Mouse (Mus musculus): ENCODE data around the gene Gpd2.

The Gpd2 gene

DNA sequence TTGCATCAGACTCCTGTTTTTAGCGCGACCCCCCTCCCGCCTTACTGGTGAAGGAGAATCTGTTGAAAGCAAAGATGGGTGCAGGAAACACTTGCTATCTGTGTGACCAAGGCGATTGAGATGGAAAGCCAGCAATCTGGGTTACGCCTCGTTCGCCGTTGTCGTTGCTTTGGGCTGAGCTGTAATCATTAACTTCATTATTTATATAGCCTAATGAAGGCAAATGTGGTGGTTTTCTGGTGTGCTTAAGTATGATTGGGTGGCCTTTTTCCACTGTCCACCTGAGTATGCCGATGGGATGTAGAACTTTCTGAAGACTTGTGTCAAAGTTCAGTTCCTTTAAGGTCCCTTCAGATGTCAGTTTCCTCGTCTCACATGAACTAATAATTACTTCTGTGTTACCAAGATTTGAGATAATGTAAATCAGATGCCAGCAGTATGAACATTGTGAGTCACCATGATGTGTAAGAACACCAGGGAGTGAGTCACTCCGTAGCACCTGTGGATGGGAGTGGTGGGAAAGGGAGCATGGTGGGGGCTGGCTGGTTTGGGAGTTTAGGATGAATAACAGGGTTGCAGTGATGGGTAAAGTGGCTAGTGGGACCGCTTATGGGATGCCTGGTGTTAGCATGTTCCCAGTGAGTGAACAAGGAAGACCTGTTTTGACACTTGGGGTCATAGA, 14.3 kb downstream of the Gpd2 start:
- no peak for DNase-seq

DNA sequence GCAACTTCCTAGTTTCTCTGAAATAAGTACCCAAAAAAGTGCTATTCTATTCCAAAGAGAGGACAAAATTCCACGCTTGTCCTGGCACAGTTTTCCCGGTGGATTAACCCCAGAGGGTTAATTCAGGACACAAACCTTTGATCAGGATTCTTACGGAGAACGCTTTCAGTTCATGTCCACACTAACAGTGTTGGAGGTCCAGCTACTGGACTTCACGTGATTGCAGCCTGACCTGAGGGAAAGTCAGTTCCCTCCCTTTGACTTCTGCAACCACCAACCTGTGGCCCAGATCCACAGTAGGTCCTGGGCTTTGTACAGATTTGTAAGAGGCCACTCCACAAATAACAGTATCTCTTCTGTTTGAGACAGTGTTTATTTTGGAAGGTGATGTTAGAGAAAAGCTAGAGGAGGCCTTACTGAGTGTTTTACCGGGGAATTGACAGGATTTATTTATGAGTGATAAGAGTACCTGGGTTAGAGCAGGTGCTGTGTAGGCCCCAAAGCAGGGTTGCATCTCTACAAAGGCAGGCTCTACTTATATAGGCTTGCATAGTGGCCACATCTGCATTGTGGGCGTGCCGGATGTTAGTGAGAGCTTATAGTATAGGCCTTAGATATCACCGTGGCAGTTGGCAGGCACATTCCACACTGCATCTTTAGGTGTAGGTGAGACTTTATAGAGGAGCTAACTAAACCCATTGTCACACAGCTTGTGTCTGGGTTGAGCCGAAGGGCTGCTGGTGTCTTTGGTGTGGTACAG, 15.3 kb downstream of the Gpd2 start:
- peak; percentile 94 for DNase-seq

DNA sequence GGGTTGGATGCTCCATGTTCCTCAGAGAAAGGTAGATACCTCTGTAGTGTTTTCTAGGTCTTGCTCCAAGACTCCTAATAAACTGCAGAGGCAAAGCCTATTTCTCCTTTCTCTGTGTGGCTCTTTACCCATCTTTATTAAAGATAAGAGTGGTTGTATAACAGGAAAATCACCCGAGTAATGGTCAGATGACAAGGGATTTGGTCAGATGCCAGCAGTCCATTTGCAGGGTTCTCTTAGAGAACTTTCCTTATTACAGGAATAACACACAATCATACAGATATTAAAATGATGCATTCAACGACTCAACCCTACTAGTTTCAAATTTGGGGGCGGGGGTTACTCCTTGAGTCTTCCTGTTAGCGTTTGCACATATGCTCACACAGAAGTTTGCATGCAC, 16.8 kb downstream of the Gpd2 start:
- DNase-seq = no peak

DNA sequence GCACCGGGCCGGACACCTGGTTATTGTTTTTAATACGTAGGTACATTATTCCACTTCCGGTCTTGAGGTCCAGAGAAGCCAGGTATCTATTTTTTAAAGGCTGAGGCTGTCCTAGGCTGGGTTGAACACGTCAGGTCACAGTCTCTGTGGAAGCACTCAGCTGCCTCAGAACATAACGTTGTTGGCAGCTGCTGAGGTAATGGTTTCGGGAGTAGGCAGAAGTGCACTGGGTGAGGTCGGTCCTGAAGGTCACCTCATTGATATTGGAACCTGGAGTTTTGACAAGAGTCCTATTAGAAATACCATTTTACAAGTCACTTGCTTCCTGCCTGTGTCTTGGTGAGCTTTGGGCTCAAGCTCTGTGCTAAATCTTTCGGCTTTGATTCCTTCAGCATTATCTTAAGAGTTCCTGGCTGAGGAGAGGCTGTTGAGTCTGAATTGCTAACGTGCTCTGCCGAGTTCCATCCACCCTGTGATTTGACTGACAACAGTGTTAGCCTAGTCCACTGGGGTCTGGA, 17.8 kb downstream of the Gpd2 start:
- DNase-seq = peak; percentile 37

DNA sequence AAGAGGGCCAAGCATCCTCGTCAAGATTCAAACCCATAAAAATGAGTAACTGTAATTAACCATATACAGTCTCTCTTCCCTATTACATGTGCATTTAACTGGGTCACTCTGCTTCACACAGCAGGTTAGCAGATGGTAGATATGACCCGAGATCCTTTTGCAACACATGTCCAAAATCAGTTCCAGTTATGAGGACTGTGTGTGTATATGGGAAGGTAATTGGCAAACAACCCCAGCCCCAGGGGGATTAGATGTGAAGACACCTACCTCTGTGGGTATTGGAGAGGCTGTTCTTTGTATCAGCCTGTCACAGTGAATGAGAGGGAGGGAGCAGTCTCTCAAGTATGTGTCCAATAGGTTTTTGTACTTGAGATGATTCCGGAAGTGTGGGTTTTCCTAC, 18.4 kb downstream of the Gpd2 start:
- no peak for DNase-seq

DNA sequence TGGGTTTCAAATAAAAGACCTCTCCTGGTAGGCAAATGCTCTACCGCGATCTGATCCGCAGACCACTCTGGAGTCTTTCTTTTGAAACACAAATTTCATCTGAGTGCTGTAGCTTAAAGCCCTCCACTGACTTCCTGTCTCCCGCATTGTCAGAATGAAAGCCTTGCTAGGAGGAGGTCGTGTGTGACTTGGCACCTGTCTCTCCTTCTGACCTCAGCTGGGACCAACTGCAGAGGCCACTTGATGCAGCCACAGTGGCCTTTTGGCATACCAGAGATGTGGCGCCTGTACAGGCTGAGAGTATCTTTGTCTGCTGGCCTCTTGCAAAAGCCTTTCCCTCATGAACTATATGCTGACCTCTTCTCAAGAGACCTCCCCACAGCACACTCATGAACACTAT, 19.0 kb downstream of the Gpd2 start:
- DNase-seq = no peak

DNA sequence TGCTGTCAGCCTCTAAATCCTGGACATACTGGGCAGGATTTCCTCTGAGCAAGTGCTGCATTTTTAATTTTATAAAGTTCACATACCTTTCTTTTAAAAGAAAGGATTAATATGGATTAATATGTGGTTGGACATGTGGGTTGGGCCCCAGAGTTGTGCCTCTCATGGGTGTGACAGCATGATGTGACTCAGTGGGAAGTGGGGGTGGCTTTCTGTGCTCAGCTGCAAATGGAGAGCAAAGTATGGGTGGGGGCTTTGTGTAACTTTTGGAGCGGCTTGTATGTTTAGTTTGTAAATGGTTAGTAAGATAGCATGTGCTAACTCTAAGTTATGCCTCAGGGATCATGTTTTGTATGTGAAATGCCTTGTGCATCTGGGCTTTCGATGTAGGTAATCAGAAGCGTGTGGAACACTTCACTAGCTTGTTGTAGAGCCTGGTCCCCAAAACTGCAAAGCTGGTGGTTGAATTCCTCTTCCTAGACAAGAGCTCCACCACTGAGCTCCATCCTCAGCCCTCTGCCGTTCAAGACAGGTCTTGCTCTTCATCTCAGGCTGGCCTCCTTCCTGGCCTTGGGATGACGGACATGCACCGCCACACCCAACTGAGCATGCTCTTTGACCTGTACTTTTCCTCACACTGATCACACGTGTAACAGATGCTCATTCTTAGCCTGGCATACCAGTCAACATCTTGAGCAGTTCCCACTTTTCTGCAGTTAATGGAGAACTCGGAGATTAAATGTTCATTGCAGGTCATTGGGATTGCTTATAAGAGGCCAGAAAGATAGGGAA, 24.0 kb downstream of the Gpd2 start:
- peak; percentile 87 for DNase-seq

DNA sequence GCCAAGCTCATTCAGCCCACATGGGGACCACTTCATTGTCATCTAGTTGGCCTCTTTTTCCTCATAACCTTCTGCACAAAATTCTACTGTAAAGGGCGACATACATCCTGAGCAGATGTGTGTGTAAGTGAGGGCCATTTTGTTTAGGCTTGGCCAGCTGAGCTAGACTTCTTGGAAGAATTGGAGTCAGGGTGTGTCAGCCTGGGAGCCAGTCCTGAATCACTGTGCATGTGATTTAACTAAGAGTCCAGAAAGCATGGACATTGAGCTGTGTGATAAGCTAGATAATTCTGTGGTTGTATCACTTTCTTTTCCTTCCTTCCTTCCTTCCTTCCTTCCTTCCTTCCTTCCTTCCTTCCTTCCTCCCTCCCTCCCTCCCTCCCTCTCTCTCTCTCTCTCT, 26.0 kb downstream of the Gpd2 start:
- DNase-seq = no peak

DNA sequence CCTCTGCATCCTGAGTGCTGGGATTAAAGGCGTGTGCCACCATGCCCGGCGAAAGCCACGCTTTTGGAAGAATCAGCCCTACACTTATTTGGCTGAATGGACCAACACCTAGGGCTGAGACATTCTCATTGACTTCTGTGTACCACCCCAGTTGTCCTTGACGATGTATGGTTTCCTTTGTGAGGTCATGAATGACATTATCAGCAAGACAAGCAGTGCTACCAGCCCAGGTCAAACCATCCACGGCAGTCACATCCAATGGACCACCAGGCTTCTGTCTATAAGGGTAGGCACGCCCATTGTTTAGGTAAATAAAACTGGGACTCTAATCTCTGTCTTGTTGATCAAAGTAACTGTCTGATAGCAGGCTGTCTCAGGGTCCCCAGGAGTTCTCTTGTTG, 27.5 kb downstream of the Gpd2 start:
- no peak for DNase-seq

DNA sequence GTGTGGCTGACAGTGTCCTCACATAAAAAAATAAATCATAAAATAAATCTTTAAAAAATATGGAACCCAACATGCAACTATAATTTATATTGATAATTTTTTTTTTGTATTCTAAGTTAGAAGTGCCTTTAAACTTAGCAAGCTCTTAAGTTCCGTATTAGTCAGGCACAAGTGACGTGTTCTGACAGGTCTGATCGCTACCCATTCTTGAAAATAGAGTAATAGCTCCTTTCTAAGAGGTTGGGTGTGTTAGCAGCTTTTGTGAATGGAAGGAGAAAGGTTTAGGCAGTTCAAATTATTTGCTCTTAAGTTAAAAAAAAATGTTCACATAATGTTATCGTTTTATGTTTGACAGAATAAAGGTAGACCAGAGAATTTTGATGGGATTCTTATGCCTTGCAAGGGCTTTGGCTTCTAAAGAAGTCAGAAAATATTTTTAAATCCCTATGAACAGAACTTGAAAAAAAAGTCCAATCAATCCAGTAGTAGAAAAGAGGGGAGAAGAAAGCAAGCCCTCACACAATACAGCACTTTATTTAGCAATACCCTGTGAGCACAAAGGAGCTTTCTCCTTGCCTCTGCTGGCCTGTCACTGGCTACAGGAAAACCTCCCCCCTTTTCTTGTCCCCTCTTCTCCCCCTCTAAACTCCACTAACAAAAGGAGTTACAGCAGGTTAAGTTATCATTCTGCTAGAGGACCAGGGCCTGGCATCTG, 29.4 kb downstream of the Gpd2 start:
- no peak for DNase-seq

DNA sequence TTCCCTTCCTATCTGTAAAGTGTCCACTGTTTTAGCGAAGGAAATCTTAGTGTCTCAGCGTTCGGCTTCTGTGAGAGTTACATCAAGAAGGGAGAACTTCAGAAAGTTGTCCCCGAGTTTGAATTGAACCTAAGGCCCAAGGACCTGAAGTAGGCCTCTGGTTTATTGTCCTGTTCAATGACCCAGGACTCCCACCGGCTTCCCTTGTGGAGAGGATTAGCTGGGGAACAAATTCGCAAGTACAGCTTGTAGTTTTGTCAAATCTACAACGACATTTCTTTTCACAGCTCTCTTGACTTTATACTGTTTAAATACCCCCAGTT, 29.9 kb downstream of the Gpd2 start:
- DNase-seq = no peak

DNA sequence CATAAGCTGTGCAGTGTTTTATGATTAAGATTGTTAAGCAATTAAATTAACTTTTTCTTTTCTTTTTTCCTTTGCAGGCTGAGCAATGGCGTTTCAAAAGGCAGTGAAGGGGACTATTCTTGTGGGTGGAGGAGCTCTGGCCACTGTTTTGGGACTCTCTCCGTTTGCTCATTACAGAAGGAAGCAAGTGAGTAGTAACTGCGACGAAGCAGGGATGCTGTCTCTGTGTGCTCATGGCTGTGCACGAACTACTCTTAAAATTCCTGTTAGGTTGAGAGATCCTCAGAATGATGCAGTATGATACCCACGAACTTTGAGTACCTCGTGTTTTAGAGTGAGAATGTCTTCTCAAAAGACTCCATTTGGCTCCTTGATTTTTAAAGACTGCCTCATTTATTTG, 30.5 kb downstream of the Gpd2 start:
- no peak for DNase-seq

DNA sequence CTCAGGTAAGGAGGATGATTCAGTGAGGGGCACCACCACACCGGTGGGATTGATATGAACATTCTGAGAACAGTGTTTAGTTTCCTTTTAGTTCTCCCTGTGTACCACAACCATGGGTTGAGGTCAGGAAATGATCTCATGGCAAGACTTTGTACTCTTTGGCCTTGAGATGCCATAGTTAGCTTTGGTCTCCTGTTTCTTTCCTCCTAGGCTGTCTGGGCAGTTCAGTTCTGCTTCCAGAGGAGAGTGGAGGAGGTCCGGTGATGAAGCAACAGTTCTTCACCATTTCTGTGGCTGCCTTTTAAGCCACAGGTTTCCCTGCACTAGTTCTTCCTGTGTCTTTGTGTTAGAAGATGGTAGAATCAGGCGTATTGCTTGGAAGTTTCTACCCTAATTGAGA, 31.4 kb downstream of the Gpd2 start:
- no peak for DNase-seq

DNA sequence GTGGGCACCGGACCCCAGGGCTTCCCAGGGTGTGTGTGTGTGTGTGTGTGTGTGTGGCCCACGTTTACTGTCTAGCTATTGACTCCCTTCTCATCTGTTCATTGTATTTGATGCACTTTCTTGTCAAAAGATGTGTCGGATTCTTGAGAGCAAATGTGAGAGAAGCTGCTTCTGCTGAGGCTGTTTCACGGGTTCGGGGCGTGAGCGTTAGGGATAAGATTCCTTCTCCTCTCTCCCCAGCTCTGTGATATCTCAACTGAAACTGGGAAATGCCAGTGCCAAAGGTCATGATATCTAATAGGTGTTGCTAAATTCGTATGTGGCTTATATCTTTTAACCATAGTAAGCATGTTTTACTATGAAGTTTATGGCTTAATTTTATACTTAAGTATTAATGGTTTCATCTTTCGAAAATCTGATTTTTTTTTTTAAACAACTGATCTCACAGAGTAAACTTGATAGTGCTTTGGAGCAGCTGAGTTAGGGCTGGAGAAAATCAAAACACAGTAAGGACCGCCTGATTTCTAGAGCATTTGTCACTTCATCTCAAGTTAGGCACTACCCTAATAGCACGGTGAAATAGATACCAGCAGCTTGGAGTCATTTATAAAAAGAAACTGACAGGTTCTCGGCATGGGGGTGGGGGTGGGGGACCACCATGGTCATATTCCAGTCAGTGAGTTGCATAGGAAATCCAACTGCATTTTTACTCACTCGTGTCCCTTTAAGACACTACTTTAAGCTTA, 32.4 kb downstream of the Gpd2 start:
- DNase-seq = no peak

DNA sequence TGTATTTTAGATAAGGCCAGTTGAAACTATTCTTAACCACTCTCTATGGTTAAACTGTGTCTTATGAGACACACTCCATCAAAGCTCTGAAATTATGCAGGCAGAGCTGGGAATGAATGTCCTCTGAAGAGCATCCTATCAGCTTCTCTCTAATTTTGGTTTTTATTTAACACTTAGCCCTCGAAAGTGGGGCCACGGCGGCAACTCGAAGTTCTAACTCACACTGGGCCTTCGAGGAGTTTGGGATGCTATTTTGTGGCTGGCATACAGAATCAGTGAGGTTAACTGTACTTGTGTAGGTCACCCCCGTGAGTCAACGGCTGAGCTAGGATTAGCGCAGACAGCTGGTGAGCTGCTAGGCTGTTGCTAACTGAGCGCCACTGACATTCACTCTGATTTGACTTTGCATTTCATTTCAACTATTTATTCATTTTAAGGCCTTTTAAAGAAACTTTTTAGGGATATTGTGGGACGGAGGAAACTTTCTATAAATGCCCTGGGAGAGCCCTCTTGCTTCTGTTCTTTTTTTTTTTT, 42.8 kb downstream of the Gpd2 start:
- no peak for DNase-seq

DNA sequence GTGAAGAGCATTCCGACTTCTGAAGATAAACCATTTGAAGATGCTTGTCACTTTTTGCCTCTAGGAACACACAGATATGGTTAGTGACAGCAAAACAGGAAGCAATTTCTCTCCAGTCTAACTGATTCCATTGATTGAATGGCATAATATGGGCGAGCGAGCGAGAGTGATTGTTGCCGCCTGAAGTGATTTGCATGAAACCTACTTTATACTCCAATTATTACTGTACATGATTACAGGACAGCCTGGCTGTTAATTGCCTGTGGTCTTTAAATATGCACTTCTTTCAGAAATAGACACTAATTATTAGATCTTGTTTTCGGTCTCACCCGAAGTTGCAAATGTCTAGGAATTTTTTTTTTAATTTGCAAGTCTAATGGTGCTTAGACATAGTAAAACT, 46.4 kb downstream of the Gpd2 start:
- no peak for DNase-seq

DNA sequence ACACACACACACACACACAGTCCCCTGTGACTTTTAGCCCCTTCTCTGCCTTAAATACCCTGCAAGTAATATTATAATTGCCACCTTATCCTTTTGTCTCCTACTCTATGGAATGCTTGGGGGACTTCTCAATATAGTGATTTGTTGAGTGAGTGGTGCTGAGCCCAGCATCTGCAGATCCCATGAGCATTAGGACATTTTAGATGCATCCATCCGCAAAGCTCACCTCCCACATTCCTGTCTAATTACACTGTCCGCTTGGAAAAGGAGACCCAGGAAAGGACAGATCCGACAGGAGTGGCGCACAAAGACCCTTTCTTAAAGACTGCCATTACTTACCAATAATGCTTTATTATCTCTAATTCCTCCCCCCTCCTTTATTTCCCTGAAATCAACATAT, 47.8 kb downstream of the Gpd2 start:
- DNase-seq = no peak

DNA sequence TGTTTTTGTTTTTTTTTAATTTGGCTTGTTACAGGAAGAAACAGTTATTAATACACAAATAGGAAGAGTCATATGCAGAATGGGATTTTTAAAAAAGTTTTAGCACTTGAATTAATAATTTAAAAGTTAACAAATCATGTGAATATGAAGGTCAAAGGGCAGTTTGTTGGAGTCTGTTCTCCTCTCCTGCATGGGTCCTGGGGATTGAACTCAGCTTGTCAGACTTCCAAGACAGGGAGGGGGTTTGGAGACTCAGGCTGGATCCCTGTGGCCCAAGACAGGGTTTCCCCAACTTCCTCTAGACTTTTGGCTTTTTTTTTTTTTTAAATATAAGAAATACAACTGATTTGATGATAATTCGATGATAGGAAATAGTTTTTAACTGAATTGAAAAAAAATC, 50.6 kb downstream of the Gpd2 start:
- DNase-seq = peak; percentile 57

DNA sequence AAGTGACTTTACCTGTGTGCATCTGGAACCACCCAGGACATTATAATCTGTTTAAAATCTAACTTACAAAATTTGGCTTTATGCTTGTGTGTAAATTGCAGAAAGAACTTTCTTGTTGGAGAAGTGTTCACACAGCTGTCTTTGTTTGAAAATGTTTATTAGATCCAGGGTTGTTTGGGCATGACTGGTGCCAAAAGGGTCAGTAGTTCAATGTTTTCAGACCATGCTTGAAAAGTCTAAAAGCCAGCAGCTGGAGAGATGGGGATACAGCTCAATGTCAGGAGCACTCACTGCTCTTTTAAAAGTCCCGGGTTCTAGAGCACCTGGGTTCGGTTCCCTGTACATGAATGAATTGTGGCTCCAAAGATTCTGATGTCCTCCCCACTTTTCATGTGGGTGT, 56.1 kb downstream of the Gpd2 start:
- no peak for DNase-seq

DNA sequence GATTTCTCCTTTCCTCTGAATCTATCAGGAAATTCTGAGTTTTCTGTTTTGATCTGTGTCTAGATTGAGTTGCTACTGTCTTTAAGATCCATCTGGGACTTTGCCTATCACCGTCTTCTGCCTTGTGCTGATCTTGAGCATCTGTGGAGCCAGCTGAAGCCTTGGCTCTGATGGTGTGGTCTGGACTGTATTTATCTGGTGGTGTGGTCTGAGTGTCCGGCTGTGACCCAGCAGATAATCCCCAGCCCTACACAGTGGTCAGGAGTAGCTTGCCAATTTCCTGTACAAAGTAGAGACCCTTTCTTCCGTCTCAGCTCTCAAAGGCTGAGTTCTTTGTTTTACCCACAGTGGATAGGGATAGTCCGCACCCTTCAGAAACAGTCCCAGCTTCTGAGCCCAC, 58.6 kb downstream of the Gpd2 start:
- no peak for DNase-seq

DNA sequence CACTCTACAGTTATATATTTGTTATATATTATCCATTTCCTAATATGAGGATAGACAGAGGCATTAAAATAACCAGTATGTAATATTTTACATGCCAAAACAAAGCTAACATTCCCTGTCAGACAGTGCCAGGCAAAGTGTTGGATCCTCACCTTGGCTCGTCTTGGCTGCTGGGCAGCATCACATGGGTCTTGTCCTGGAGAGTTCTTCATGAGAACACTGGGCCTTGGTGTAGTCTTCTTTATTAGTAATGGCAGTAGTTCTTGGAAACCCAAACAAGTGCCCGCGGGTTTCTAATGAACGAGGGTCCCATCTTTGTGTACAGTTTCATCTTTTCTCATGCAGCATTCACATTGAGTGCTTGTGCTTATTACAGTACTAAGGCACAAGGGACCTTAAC, 59.8 kb downstream of the Gpd2 start:
- no peak for DNase-seq

DNA sequence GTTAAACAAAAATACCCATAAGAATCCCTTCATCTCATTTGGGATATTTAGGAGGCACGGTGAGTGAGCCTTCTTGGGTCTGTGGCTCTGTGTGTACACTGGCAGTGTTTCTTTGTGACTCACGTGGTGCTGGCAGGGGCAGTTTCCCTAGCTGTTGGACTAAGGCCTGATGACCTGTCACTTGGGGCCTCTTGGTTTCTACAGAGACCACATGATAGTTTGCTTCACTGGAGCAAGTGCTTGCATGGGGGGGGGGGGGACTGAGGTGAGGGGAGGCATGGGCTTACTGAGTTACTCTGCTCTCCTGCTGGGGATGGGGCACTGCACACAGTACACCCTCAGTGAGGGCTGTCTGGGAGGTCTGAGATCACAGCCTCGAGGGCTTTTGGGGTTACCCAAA, 64.1 kb downstream of the Gpd2 start:
- peak; percentile 37 for DNase-seq
